Mouse (Mus musculus) liver, embryonic 14.5 days (tissue): ENCODE results near the gene Col23a1. TPM values are rescaled to one million over a fixed set of nuclear protein-coding genes. Genes with fewer than 3 reads are reported as not detected.
A peak's percentile ranks its signal among the peaks of the same experiment; 100 is the strongest.

Experiments used
- ATAC-seq: fragments of 200-750 bp; cut with Nextera tagmentation; 2 replicates; pipeline ENCODE4 v1.8.0; 2017; ENCODE audit warnings: moderate number of reproducible peaks, mild to moderate bottlenecking, moderate library complexity; ENCODE audit not compliant: insufficient read depth
- DNase-seq, 3 experiments: peaks; one replicate each; pipeline ENCODE4 v3.0.0-alpha.2; 2012 to 2013; ENCODE audit warnings: low read depth in 3 of 3, low spot score in 3 of 3
- H3K27ac ChIP-seq: fragments of 300-500 bp; sonication (generic); 2 replicates; pipeline ENCODE4 v1.5.1; 2014; ENCODE audit warnings: moderate library complexity, mild to moderate bottlenecking, control low read depth, inconsistent platforms
- H3K27me3 ChIP-seq: fragments of 300-500 bp; sonication (generic); 2 replicates; pipeline ENCODE4 v1.6.1; 2014; ENCODE audit warnings: mild to moderate bottlenecking, low read length, moderate library complexity; ENCODE audit not compliant: control insufficient read depth, insufficient read depth
- H3K36me3 ChIP-seq: fragments of 300-500 bp; sonication (generic); replicated peaks from 2 replicates; pipeline ENCODE4 v1.6.1; 2014; ENCODE audit warnings: low read depth; ENCODE audit not compliant: control insufficient read depth, insufficient read depth
- H3K4me1 ChIP-seq, 2 experiments: fragments of 200-500 bp in 1 of 2; fragments of 300-500 bp in 1 of 2; sonication (generic) in 1 of 2; replicated peaks; 2 replicates each; pipeline ENCODE4 v1.6.1; 2012 to 2014; ENCODE audit warnings: antibody characterized with exemption in 1 of 2, inconsistent platforms in 1 of 2, low read length in 1 of 2; ENCODE audit not compliant: control insufficient read depth in 2 of 2, insufficient read depth in 2 of 2
- H3K4me2 ChIP-seq: fragments of 300-500 bp; sonication (generic); 2 replicates; pipeline ENCODE4 v1.6.1; 2014; ENCODE audit warnings: low read depth, mild to moderate bottlenecking, control low read depth, moderate library complexity
- H3K4me3 ChIP-seq, 2 experiments: fragments of 200-500 bp in 1 of 2; fragments of 300-500 bp in 1 of 2; sonication (generic) in 1 of 2; 2 replicates each; pipeline ENCODE4 v1.5.1; 2012 to 2014; ENCODE audit warnings: low read depth in 2 of 2, low read length in 2 of 2, mild to moderate bottlenecking in 2 of 2, control low read depth in 1 of 2, inconsistent platforms in 1 of 2, moderate library complexity in 1 of 2; ENCODE audit not compliant: insufficient read depth in 1 of 2
- H3K9ac ChIP-seq: fragments of 300-500 bp; sonication (generic); replicated peaks from 2 replicates; pipeline ENCODE4 v1.6.1; 2014; ENCODE audit warnings: mild to moderate bottlenecking, control low read depth, moderate library complexity
- H3K9me3 ChIP-seq: fragments of 300-500 bp; sonication (generic); 2 replicates; pipeline ENCODE4 v1.6.1; 2016; ENCODE audit warnings: low read length, mixed read lengths; ENCODE audit not compliant: control insufficient read depth
- CTCF ChIP-seq: IDR thresholded peaks from 2 replicates; pipeline ENCODE4 v1.5.1; 2016; ENCODE audit warnings: antibody characterized with exemption, low read depth, control low read depth
- EP300 ChIP-seq: IDR thresholded peaks from 2 replicates; pipeline ENCODE4 v1.6.1; 2016; ENCODE audit warnings: antibody characterized with exemption, low read depth
- WGBS: fragments of 180-500 bp; shearing (Covaris S2); extraction: QIAGEN DNeasy Blood & Tissue Kit; methylation state at CpG from one replicate; pipeline ENCODE4 v1.1.7; 2014; ENCODE audit not compliant: insufficient replicate concordance; 5-methylcytosine and 5-hydroxymethylcytosine counted together
- polyA plus RNA-seq, 2 experiments: library from polyadenylated mRNA; depleted of rRNA in 1 of 2; stranded (reverse) in 1 of 2; unstranded in 1 of 2; fragments of >200 nt; fragmentation: Nextera tagmentation in 1 of 2; extraction: Ambion mirVana in 1 of 2; gene quantifications; 2 replicates each; pipeline versions ENCODE4 v1.2.1 to v1.2.3; 2012 to 2014

Col23a1 gene
- polyA plus RNA-seq, 2 experiments: 0.11 to 0.19 TPM

DNA sequence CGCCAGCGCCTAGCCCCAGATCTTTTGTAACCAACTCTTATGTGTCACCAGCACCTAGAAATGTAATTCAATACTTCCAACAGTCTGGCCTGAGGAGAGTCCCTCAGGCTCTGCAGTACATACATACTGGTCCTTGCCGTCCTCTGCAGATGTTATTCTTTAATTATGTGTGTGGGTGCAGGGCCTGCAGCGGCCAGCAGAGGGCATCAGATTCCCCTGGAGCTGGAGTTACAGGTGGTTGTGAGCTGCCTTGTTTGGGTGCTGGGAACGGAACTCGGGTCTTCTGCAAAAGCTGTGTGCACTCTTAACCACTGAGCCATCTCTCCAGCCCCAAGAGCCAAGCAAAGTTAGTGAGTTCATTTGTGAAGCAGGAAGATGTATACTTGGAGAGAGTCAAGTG lies 276.2 kb downstream of the Col23a1 start:
- TF ChIP-seq CTCF (peak; percentile 77), EP300 (no peak)
- no peak overlapping the region for H3K9ac ChIP-seq
- peaks cover 3% of the 10 kb centered on the region; the same call in 1 of the 2 replicates for H3K9me3 ChIP-seq
- 74% methylated on average over 6 of the region's 6 CpGs for WGBS
- no peaks in the 10 kb centered on the region for H3K36me3 ChIP-seq
- no peak overlapping the region for H3K4me3 ChIP-seq
- H3K4me1 ChIP-seq: no peaks in the 10 kb centered on the region
- H3K27ac ChIP-seq: no peak overlapping the region
- no peaks in the 10 kb centered on the region for H3K27me3 ChIP-seq
- ATAC-seq: no peak
- no peak for DNase-seq
- H3K4me2 ChIP-seq: no peak overlapping the region

DNA sequence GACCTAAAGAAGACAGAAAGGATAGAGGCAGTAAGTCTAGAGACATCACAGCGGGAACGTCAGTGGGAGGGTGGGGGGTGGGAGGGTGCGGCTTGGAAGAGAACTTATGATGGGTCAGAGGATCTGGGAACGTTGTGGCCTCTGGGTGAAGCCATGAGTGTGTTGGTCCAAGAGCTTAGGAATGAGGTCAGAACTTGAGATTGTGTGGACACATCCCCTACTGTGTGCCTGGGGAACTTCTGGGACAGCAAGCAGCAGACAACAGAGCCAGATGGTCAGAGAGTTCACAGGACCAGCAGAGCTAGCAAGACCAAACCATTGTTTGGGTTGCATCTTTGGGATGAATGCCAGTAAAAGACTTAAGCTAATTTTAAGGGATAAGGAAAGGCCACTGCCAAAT lies 279.1 kb downstream of the Col23a1 start:
- H3K36me3 ChIP-seq: no peaks in the 10 kb centered on the region
- H3K4me1 ChIP-seq: no peaks in the 10 kb centered on the region
- no peak overlapping the region for H3K4me3 ChIP-seq
- no peak overlapping the region for H3K9ac ChIP-seq
- H3K9me3 ChIP-seq: peaks cover 3% of the 10 kb centered on the region; the same call in 1 of the 2 replicates
- ATAC-seq (no peak), DNase-seq (no peak)
- H3K4me2 ChIP-seq: no peak overlapping the region
- H3K27ac ChIP-seq: no peak overlapping the region
- H3K27me3 ChIP-seq: no peaks in the 10 kb centered on the region
- TF ChIP-seq EP300 (no peak), CTCF (no peak)
- WGBS: 73% methylated on average over 4 of the region's 4 CpGs

DNA sequence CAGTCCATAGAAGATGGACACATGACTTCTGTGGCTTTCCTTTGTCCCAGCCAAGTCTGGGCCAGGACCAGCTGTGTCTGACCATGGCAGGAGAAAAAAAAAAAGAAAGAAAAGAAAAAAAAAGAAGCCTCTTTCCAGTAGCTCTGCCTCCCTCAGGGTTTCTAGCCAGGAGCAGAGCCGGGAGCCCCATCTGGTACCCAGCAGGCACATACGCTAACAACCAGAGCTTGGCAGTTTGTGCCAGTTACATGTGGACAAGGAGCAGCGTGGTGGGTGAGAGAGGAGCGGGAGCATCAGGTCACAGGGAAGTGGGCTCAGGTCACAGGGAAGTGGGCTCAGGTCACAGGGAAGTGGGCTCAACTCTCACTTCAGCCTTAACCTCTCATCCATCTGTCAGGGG lies 286.7 kb downstream of the Col23a1 start:
- WGBS: 80% methylated on average over 4 of the region's 4 CpGs
- no peaks in the 10 kb centered on the region for H3K36me3 ChIP-seq
- no peak for ATAC-seq

DNA sequence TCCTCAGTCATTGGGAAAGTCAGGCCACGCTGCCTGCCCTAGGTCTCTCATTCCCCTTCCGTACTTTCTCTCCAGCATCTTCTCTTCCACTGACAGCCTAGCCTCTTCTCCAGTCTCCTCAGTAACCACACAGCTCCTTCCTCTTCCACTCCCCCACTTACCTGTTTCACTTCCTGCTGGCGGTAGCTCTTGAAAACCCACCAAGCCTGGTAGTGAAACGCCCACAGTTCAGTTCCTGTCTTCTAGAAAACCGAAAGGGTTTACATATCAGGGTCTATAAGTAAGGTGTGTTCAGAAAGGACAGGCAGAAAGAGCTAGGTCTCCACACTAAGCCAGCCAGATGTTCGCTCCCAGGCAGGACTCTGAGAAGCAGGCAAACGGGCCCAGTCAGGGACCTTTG lies 287.9 kb downstream of the Col23a1 start:
- TF ChIP-seq EP300: no peak
- no peak for TF ChIP-seq CTCF
- ATAC-seq (no peak), DNase-seq (no peak)
- H3K4me2 ChIP-seq: no peak overlapping the region
- no peaks in the 10 kb centered on the region for H3K27me3 ChIP-seq
- no peaks in the 10 kb centered on the region for H3K9me3 ChIP-seq
- H3K4me3 ChIP-seq: no peak overlapping the region
- 43% methylated on average over 7 of the region's 7 CpGs for WGBS
- no peak overlapping the region for H3K27ac ChIP-seq
- H3K9ac ChIP-seq: no peak overlapping the region
- no peaks in the 10 kb centered on the region for H3K4me1 ChIP-seq
- no peaks in the 10 kb centered on the region for H3K36me3 ChIP-seq

More for the DNA sequence above, 286.7 kb downstream of the Col23a1 start:
- Histone ChIP-seq H3K4me3 (no peak overlapping the region), H3K9me3 (no peaks in the 10 kb centered on the region), H3K4me1 (no peaks in the 10 kb centered on the region), H3K27ac (no peak overlapping the region), H3K4me2 (no peak overlapping the region), H3K9ac (no peak overlapping the region), H3K27me3 (no peaks in the 10 kb centered on the region)
- no peak for DNase-seq
- TF ChIP-seq CTCF: no peak
- TF ChIP-seq EP300: no peak

DNA sequence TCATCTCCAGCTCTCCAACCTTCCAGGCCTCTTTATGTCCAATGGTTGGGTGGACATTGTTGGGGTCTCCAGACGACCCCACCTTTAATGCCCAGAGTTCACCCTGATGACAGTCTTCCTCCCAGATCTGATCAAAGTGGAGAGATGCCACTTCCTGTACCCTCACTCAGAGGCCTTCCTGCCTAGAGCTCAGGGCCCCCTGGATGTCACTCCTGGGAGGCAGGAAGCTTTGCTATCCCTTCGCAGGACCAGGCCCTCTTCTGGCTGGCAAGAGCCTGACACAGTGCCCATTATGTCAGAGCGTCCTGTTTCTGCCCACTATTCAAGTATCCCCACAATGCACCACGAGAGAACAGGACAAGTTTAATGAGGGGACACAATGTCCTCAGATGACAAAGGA lies 289.3 kb downstream of the Col23a1 start:
- Histone ChIP-seq H3K9me3 (no peaks in the 10 kb centered on the region), H3K9ac (no peak overlapping the region), H3K36me3 (no peaks in the 10 kb centered on the region), H3K4me2 (no peak overlapping the region), H3K4me3 (no peak overlapping the region), H3K4me1 (peaks cover 3 to 8% of the 10 kb centered on the region in 2 experiments), H3K27me3 (no peaks in the 10 kb centered on the region), H3K27ac (no peak overlapping the region)
- no peak for DNase-seq
- no peak for ATAC-seq
- TF ChIP-seq CTCF: no peak
- TF ChIP-seq EP300: no peak
- 42% methylated on average over 4 of the region's 4 CpGs for WGBS
